Mouse (Mus musculus) gastrocnemius, postnatal 10 days (tissue): ENCODE measurements at regions not wholly inside any gene's neighbourhood (a gene's known extent, or its start where the extent isn't known, plus 50 kb on each side); places are given as distances from the start of the nearest gene placed in this dataset.

Source experiments
- DNase-seq: peaks from one replicate; pipeline ENCODE4 v3.0.0; 2021; ENCODE audit warnings: mixed read lengths

DNA sequence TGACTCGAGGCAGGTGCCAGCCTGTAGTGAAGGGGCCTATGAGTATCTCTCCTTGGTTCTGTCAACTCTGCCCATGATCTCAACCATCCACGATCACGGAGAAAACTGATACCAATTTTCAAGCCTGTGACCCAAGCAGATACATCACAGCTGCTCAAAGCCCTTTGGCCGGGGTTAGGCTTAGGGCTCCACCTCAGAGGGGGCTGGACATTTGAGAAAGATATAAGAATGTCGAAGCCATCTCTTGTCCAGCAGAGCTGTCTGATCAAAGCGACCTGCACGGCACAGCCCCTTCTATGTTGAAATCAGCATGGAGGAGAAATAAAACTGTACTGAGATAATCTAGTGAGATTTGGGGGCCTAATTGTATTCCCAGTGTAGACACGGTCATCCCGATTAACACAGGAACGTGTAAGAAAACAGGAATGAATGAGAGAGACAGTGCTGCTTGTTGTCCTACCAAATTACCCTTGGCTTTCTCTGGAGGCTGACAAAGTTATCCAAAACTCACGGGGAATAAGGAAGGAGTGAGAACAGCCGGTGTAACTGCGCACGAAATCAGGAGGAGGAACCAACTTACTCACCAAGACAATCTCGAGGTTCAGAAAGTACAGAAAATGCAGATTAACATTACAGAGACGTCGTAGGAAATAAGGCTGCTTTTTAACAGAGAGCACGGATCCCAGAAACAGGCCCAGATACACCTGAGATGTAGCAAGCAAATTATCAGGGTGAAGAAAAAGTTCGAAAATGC lies 212.7 kb upstream of the Amigo2 start:
- DNase-seq = no peak

DNA sequence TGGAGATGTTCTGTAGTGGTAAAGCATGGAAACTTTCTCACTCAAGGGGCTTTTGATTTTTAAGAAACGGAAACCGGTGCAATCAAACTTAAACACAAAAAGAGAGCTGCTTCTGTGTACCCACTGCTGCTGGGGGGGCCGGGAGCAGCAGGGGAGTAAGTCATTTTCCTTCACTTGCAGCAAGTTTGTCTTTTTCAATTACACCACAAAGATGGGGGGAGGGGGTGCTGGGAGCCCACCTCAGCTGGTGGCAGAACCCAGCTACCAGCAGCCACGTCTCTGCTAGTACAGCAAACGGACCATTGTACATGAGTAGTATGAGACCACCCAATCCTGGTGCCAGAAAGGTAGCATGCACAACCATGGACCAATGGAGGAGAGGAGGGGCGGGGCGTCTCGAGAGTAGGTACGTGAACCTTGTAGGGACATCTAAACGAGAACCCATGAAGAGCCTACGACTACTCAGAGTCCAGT lies 211.7 kb upstream of the Amigo2 start:
- no peak for DNase-seq

DNA sequence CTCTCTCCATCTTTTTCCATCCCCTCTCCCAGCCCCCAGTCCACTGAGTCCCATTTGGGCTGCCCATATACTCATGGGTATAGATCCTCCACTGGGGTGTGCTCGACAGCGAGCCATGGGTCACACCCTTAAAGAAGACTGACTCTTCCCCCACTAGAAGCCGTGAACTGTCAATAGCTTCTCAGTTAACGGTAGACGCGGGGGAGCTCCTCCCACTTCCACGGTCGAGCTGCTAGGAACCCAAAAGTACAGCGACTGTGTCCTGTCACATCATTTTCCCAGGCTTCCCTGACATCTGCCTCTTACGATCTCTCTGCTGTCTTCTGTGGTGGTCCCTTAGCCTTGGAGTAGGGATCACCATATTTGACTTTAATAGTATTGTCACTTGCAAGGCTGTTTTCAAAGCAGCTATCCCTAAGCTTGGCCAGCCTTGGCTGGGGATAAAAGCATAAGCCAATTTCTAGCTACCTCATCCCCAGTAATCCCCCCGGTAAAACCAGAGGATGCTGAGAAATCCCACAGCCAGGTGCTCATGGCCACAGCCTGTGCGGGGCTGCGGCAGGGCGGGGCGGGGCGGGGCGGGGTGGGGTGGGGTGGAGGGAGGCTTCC lies 211.2 kb upstream of the Amigo2 start:
- DNase-seq = no peak

DNA sequence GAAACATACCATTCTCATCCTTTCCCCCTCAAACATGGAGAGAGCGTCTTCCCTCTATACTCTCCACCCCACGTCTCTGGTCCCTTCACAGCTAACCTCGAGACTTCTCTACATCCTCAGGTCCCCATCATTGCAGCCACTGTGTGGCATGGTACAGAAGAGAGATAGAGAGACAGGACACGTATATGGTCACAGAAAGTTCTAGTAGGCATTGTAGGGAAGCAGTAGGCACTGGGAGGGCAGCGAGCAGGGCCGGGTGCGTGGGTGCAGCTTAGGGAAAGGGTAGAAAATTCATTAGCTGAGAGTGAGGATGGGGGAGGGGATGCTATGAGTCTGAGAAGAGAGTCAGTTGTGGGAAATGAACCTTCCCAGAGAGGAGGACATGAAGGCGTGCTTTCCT lies 210.4 kb upstream of the Amigo2 start:
- DNase-seq = no peak

DNA sequence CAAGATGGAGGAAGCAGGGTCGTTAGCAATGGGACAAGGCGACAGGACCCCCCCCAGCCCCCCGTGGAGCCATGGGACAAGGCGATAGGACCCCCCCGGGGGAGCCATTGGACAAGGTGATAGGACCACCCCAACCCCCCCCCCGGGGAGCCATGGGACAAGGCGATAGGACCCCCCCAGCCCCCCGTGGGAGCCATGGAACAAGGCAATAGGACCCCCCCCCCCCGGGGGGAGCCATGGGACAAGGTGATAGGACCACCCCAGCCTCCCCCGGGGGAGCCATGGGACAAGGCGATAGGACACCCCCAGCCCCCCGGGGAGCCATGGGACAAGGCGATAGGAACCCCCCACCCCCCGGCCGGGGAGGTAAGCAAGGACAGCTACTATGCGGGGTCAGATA lies 209.9 kb upstream of the Amigo2 start:
- DNase-seq = peak; percentile 24

DNA sequence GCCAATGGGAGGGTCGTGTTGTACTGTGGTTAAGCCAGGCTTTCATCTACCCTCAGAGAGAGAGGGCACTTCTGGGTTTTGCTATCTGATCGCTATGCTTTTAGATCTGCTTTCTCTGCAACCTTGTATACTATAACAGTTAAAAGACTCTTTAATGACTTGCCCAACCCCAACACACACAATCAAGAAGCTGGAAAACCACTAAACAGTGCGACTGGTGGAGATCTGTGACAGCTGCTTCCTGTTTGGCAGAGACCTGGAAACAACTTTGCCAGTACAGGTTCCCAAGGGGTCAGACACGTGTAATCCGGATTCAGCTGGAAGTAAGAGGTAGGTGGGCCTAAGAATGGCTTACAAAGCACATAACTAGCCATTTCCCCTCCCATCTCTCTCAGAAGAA lies 208.6 kb upstream of the Amigo2 start:
- DNase-seq = no peak

DNA sequence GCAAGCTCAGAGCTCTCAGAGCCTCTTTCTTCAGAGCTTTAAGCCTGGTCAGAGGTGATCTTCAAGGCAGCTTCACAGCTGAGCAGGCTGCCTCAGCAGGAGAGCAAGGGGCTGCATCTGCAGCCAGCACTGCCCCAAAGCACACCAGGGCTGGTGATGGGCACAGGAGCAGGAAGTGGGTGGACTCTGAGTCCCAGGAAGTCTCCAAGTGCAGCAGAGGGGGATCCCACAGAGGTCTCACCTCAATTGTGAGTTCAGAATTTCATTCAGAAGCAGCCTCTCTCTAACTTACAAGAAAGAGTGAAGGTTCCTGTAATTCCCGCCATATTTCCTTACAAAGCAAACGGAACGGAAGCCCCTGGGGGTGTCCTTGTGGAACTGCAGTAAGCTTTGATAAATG lies 202.6 kb upstream of the Amigo2 start:
- no peak for DNase-seq

DNA sequence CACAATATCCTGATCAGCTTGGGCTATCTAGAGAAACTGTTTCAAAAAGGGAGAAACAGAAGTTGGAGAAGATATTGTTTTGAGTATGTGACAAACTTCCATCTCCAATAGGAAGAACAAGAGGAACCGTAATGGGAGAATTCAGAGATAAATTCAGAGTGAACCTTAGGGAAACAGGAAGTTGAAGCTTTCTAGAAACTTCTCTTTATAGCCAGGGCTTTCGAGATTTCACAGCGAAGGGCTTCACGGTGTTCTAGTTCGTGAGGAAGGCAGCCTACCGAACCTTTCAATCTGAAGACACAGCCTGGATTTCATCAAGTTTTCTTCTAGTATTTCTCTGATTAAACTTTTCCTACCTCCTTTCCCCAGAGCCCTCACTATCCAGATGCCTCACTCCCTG lies 201.9 kb upstream of the Amigo2 start:
- no peak for DNase-seq

DNA sequence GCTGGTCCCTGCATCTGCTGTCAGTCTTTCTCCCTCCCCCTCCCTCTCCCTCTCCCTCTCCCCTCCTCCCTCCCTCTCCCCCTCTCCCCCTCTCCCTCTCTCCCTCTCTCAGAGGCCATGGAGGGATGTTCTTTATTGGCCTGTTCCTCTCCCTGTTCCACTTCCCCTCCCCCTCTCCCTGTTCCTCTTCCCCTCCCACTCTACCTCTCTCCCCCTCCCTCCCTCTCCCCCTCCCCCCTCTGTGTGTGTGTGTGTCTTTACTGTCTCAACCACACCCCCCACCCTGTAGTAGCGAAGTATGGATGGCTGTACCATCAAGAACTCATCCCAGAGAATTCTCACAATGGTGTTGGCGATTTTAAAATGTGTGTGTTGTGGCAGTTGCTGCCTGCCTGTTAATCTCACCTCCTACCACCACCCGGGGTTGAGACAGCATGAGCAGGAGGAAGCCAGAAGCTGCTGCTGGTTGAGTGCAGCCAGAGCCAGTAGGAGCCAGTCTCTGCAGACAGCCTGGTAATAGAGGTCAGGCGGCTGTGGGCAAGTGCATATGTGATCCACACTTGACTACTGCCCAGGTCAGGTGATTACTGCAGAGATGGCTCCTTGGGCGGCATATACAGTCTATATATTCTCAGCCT lies 201.3 kb upstream of the Amigo2 start:
- no peak for DNase-seq

DNA sequence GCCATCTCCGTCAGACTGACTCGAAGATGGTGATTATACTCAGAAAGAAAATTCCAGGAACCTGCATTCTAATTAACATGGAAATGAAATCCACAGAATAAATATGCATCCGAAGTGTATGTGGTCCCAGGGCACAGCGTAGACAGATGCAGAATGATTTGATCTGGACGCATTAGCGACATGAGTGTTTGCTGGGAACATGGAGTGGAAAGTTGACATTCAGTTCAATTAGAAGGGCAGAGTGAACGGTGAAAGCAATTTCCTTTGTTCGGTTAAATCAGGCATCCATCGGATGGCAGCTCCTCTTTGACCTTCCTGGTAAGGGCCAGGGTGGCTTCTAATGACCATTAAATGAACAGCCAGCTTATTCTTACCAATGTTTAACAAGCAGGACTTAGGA lies 199.1 kb upstream of the Amigo2 start:
- no peak for DNase-seq

DNA sequence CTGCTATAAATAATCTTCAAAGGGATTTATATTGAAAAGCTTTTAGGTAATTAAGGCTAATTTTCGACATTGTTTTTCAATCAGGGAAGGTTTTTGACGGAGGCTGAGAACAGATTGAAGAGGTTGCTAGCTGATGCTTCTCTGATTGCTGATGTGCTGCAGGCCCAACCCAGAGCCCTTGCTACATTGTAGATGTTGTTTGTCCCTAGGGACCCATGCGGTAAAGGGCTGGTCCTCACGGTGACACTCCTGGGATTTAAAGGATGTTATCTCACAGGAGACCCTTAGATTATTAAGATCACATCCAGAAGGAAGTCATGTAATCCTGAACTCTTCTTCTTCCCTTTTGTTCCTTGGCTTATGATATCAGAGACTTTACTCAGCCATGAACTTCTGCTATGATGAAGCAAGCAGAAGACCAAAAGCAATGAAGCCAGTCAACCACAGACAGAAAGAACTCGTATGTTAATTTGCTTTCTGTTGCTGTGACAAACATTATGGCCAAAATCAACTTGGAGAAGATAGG lies 191.2 kb upstream of the Amigo2 start:
- DNase-seq = no peak
